Mouse (Mus musculus) layer of hippocampus, postnatal 36 days (tissue): ENCODE results near the gene Rnf130. TPM values are rescaled to one million over a fixed set of nuclear protein-coding genes. Genes with fewer than 3 reads are reported as not detected.

Experiments
- DNase-seq, 2 experiments: peaks; one replicate each; pipeline ENCODE4 v3.0.0; 2022
- total RNA-seq, 2 experiments: library from RNA; stranded (reverse); gene quantifications; 2 replicates each; pipeline ENCODE4 v1.2.3; 2021

Rnf130 gene
- total RNA-seq: 10 to 100 TPM; 77.5 to 79.9 TPM

GRCm38 (mm10) chr11:50024833-50025720, at the start of gene Rnf130:
TSS of gene Rnf130 (plus strand) at chr11:50025346.
- DNase-seq: peak; percentile 96 to 97

- DNase-seq: no peak
Measured at GRCm38 (mm10) chr11:49977963-49978568, 47.1 kb upstream of the Rnf130 start.

- DNase-seq: no peak
Measured at GRCm38 (mm10) chr11:49978935-49979334, 46.2 kb upstream of the Rnf130 start.

GRCm38 (mm10) chr11:49980681-49981235, 44.4 kb upstream of the Rnf130 start:
- no peak for DNase-seq

GRCm38 (mm10) chr11:49981321-49981963, 43.7 kb upstream of the Rnf130 start:
- no peak for DNase-seq

- DNase-seq: no peak
Measured at GRCm38 (mm10) chr11:49982094-49982493, 43.1 kb upstream of the Rnf130 start.

- no peak for DNase-seq
Measured at GRCm38 (mm10) chr11:49982881-49983280, 42.3 kb upstream of the Rnf130 start.

GRCm38 (mm10) chr11:49983875-49984552, 41.1 kb upstream of the Rnf130 start:
- DNase-seq: no peak

- no peak for DNase-seq
Measured at GRCm38 (mm10) chr11:49985009-49985408, 40.1 kb upstream of the Rnf130 start.

GRCm38 (mm10) chr11:49986277-49987036, 38.7 kb upstream of the Rnf130 start:
- peak in 1 of 2 experiments; percentile 32 for DNase-seq

GRCm38 (mm10) chr11:49994536-49994935, 30.6 kb upstream of the Rnf130 start:
- DNase-seq: no peak

- DNase-seq: no peak
Measured at GRCm38 (mm10) chr11:49996398-49996797, 28.7 kb upstream of the Rnf130 start.

GRCm38 (mm10) chr11:49997321-49997720, 27.8 kb upstream of the Rnf130 start:
- DNase-seq: no peak

GRCm38 (mm10) chr11:50002853-50003252, 22.3 kb upstream of the Rnf130 start:
- DNase-seq: no peak

GRCm38 (mm10) chr11:50007776-50008175, 17.4 kb upstream of the Rnf130 start:
- DNase-seq: no peak

- no peak for DNase-seq
Measured at GRCm38 (mm10) chr11:50008231-50008630, 16.9 kb upstream of the Rnf130 start.

- DNase-seq: no peak
Measured at GRCm38 (mm10) chr11:50013016-50013415, 12.1 kb upstream of the Rnf130 start.

- DNase-seq: no peak
Measured at GRCm38 (mm10) chr11:50016503-50016902, 8.6 kb upstream of the Rnf130 start.

- DNase-seq: no peak
Measured at GRCm38 (mm10) chr11:50017511-50017910, 7.6 kb upstream of the Rnf130 start.

- no peak for DNase-seq
Measured at GRCm38 (mm10) chr11:50018848-50019247, 6.3 kb upstream of the Rnf130 start.

GRCm38 (mm10) chr11:50022085-50022484, 3.1 kb upstream of the Rnf130 start:
- no peak for DNase-seq

- DNase-seq: no peak
Measured at GRCm38 (mm10) chr11:50024445-50024832, 707 bp upstream of the Rnf130 start.
